Mouse (Mus musculus) liver, embryonic 14.5 days (tissue): Measurements from ENCODE around the gene Diaph2.

Experiments used
- CTCF ChIP-seq: IDR thresholded peaks from 2 replicates; pipeline ENCODE4 v1.5.1; 2016; ENCODE audit warnings: antibody characterized with exemption, low read depth, control low read depth
- EP300 ChIP-seq: IDR thresholded peaks from 2 replicates; pipeline ENCODE4 v1.6.1; 2016; ENCODE audit warnings: antibody characterized with exemption, low read depth

- TF ChIP-seq CTCF (no peak), EP300 (no peak)
These were observed 659.4 kb downstream of the Diaph2 start for GRCm38 (mm10) chrX:130408985-130409384.
